Comparison of ENCODE assay signal across 21 mouse cellular contexts in genomic region chr7:80919647-80920008, GRCm38 (mm10). TPM values are rescaled to one million over a fixed set of nuclear protein-coding genes. Genes with fewer than 3 reads are reported as not detected.
DNase-seq lines count a peak whose midpoint lies in the region; ATAC-seq and TF ChIP-seq lines count a peak whose summit lies in the region.
"Had no signal": no experiment of that assay in that cellular context is flagged by ENCODE, and none has a peak within 500 bp of the region (broad histone marks: within the 10 kb centered on the region; RNA-seq: fewer than 3 reads in every experiment).

No protein-coding gene starts in this region.

- H3K4me1 ChIP-seq in intestine, embryonic 15.5 days (replicated peaks) = no peaks in the 10 kb centered on the region
- H3K4me1 ChIP-seq in intestine, postnatal 0 days (replicated peaks; ENCODE audit: control insufficient read depth, insufficient read depth, low read length) = no peaks in the 10 kb centered on the region
- H3K4me1 ChIP-seq in MEL (ENCODE audit: control insufficient read depth in 1 of 2, insufficient read depth in 2 of 2, low read length in 2 of 2) = peaks cover 8 to 15% of the 10 kb centered on the region in 2 experiments
- no peaks in the 10 kb centered on the region for H3K4me1 ChIP-seq in stomach, postnatal 0 days (replicated peaks; ENCODE audit: control insufficient read depth, insufficient read depth)
- H3K4me1 ChIP-seq: embryonic facial prominence, embryonic 10.5 days; forebrain, embryonic 13.5 days; heart, embryonic 10.5 days; hindbrain, embryonic 12.5 days had no signal

- TF ChIP-seq EP300 in MEL (IDR thresholded peaks at IDR 0.05; ENCODE audit: low read depth in 1 of 2, low read length in 2 of 2) = no peak
- TF ChIP-seq EP300 in stomach, postnatal 0 days (optimal IDR thresholded peaks at IDR 0.05) = no peak

- TF ChIP-seq POLR2A in MEL (IDR thresholded peaks at IDR 0.05; ENCODE audit: control insufficient read depth in 1 of 2, insufficient read depth in 1 of 2, low read depth in 1 of 2, low read length in 2 of 2, poor library complexity in 1 of 2) = no peak

- TF ChIP-seq CTCF in intestine, postnatal 0 days (IDR thresholded peaks at IDR 0.05; ENCODE audit: low read depth) = no peak
- TF ChIP-seq CTCF in MEL (IDR thresholded peaks at IDR 0.05 in 2 of 3, conservative IDR thresholded peaks at IDR 0.05 in 1 of 3; ENCODE audit: control insufficient read depth in 1 of 3, insufficient read depth in 1 of 3, low read depth in 2 of 3, low read length in 3 of 3, poor library complexity in 1 of 3, severe bottlenecking in 1 of 3) = no peak
- no peak for TF ChIP-seq CTCF in stomach, postnatal 0 days (IDR thresholded peaks at IDR 0.05; ENCODE audit: low read depth)

- 76% methylated on average over 5 of the region's 5 CpGs for WGBS in intestine, embryonic 15.5 days
- WGBS in intestine, postnatal 0 days = 54% methylated on average over 5 of the region's 5 CpGs
- WGBS in stomach, postnatal 0 days = 54% methylated on average over 5 of the region's 5 CpGs

- H3K27ac ChIP-seq in intestine, embryonic 15.5 days = no peak overlapping the region
- no peak overlapping the region for H3K27ac ChIP-seq in intestine, postnatal 0 days (ENCODE audit: low read depth, low read length)
- peak overlapping the region; percentile 76 for H3K27ac ChIP-seq in MEL (ENCODE audit: control insufficient read depth, low read depth, low read length)
- H3K27ac ChIP-seq in stomach, postnatal 0 days (replicated peaks) = no peak overlapping the region
- H3K27ac ChIP-seq: embryonic facial prominence, embryonic 10.5 days; forebrain, embryonic 13.5 days; heart, embryonic 10.5 days; hindbrain, embryonic 12.5 days had no signal

- H3K36me3 ChIP-seq in intestine, embryonic 15.5 days = peaks cover 14% of the 10 kb centered on the region
- peaks cover 39% of the 10 kb centered on the region for H3K36me3 ChIP-seq in intestine, postnatal 0 days (ENCODE audit: control insufficient read depth, insufficient read depth)
- H3K36me3 ChIP-seq in MEL (ENCODE audit: control insufficient read depth in 1 of 2, insufficient read depth in 2 of 2, low read length in 2 of 2) = peaks cover 19 to 23% of the 10 kb centered on the region in 2 experiments
- peaks cover 12% of the 10 kb centered on the region for H3K36me3 ChIP-seq in stomach, postnatal 0 days (ENCODE audit: control insufficient read depth, insufficient read depth, low read length)

- no peak for TF ChIP-seq RAD21 in MEL (IDR thresholded peaks at IDR 0.05; ENCODE audit: low read depth, low read length)

- 0 out of 2 replicates have a peak, but pooled peaks have one; percentile 4 for ATAC-seq in intestine, embryonic 15.5 days
- ATAC-seq in intestine, postnatal 0 days = no peak
- ATAC-seq in megakaryocyte-erythroid progenitor cell, adult 5-6 weeks (replicated peaks; ENCODE audit: low FRiP score, low TSS enrichment, poor library complexity, severe bottlenecking) = 0 out of 2 replicates have a peak, but pooled peaks have one; percentile 14
- ATAC-seq in stomach, postnatal 0 days (ENCODE audit: low FRiP score, low TSS enrichment) = peak; percentile 78
- ATAC-seq: forebrain, embryonic 13.5 days; forebrain, postnatal 0 days had no signal

- H3K4me2 ChIP-seq in intestine, embryonic 15.5 days (replicated peaks) = no peak overlapping the region
- H3K4me2 ChIP-seq in intestine, postnatal 0 days (replicated peaks; ENCODE audit: low read depth) = no peak overlapping the region
- no peak overlapping the region for H3K4me2 ChIP-seq in stomach, postnatal 0 days (replicated peaks; ENCODE audit: low read depth)
- H3K4me2 ChIP-seq: forebrain, embryonic 13.5 days; hindbrain, embryonic 12.5 days had no signal

- no peaks in the 10 kb centered on the region for H3K27me3 ChIP-seq in intestine, embryonic 15.5 days (replicated peaks)
- no peaks in the 10 kb centered on the region for H3K27me3 ChIP-seq in intestine, postnatal 0 days (replicated peaks; ENCODE audit: control insufficient read depth, insufficient read depth, low read length)
- H3K27me3 ChIP-seq in MEL (ENCODE audit: control insufficient read depth in 1 of 2, insufficient read depth in 2 of 2, low read length in 2 of 2) = no peaks in the 10 kb centered on the region
- no peaks in the 10 kb centered on the region for H3K27me3 ChIP-seq in stomach, postnatal 0 days (ENCODE audit: control insufficient read depth, insufficient read depth, low read length)
- H3K27me3 ChIP-seq: CH12.LX; forebrain, embryonic 13.5 days; hindbrain, embryonic 12.5 days had no signal

- no peaks in the 10 kb centered on the region for H3K9me3 ChIP-seq in intestine, embryonic 15.5 days
- no peaks in the 10 kb centered on the region for H3K9me3 ChIP-seq in intestine, postnatal 0 days (ENCODE audit: control insufficient read depth)
- H3K9me3 ChIP-seq in MEL (replicated peaks; ENCODE audit: insufficient read depth, low read length) = no peaks in the 10 kb centered on the region
- H3K9me3 ChIP-seq in stomach, postnatal 0 days (ENCODE audit: control insufficient read depth, low read length) = no peaks in the 10 kb centered on the region
- H3K9me3 ChIP-seq: embryonic facial prominence, embryonic 10.5 days; forebrain, embryonic 13.5 days; heart, embryonic 10.5 days; hindbrain, embryonic 12.5 days had no signal

- no peak overlapping the region for H3K9ac ChIP-seq in intestine, embryonic 15.5 days
- H3K9ac ChIP-seq in intestine, postnatal 0 days (ENCODE audit: low read depth, low read length) = no peak overlapping the region
- no peak overlapping the region for H3K9ac ChIP-seq in MEL (ENCODE audit: control insufficient read depth, low read depth, low read length, poor library complexity, severe bottlenecking)
- H3K9ac ChIP-seq in stomach, postnatal 0 days (ENCODE audit: low read length) = no peak overlapping the region
- H3K9ac ChIP-seq: forebrain, embryonic 13.5 days; forebrain, postnatal 0 days; hindbrain, embryonic 12.5 days had no signal

- peaks cover 3% of the 10 kb centered on the region; the same call in 1 of the 2 replicates for H3K79me2 ChIP-seq in MEL (ENCODE audit: control insufficient read depth, insufficient read depth, low read length, poor library complexity)

- no peak overlapping the region for H3K4me3 ChIP-seq in intestine, embryonic 15.5 days (replicated peaks)
- H3K4me3 ChIP-seq in intestine, postnatal 0 days (ENCODE audit: low read depth, low read length) = no peak overlapping the region
- H3K4me3 ChIP-seq in MEL (ENCODE audit: control insufficient read depth in 1 of 2, insufficient read depth in 1 of 2, low read depth in 2 of 2, low read length in 2 of 2) = no peak overlapping the region; a peak in 1 of 4 replicates
- H3K4me3 ChIP-seq in stomach, postnatal 0 days (ENCODE audit: low read depth, low read length) = no peak overlapping the region
- H3K4me3 ChIP-seq: embryonic facial prominence, embryonic 10.5 days; forebrain, embryonic 13.5 days; heart, embryonic 10.5 days; hindbrain, embryonic 12.5 days had no signal

- DNase-seq in MEL (ENCODE audit: low read depth, low spot score) = peak; percentile 19
- DNase-seq in stomach, postnatal 0 days (ENCODE audit: low spot score) = no peak
- no peak for DNase-seq in thymus, adult 18-20 months
- DNase-seq in frontal cortex, postnatal 14 days (ENCODE audit: low spot score in 2 of 2) = no peak
- DNase-seq: adrenal gland, adult 8-10 months; adrenal gland, postnatal 36 days; cerebellum, adult 2 months; cerebellum, postnatal 10 days; forebrain, postnatal 0 days; gastrocnemius, postnatal 36 days; heart, adult 11 months; heart, postnatal 10 days; heart, postnatal 4 days had no signal

RNA-seq across cellular contexts. Expression of gene Nmb, which starts 14.8 kb away (rescaled TPM):
- 4.5 and 4.6 TPM in 2 replicates for polyA plus RNA-seq in intestine, embryonic 15.5 days (2015; fragmentation: Nextera tagmentation; extraction: Ambion mirVana)
- polyA plus RNA-seq in intestine, postnatal 0 days (2015; fragmentation: Nextera tagmentation; extraction: Ambion mirVana) = 2.1 and 2.8 TPM in 2 replicates
- total RNA-seq in MEL (2012; rRNA removed) = 4.4 and 4.7 TPM in 2 replicates
- 1 to 10 TPM in 1 of 2 experiments, not detected in 1; 4.6 TPM for polyA plus RNA-seq in MEL (2012; ENCODE audit: insufficient read depth in 1 of 2, insufficient read length in 2 of 2, low read depth in 1 of 2, low replicate concordance in 2 of 2, missing spikeins in 1 of 2)
- 3.6 TPM in 1 of 2 replicates, not detected in the other for total RNA-seq in megakaryocyte-erythroid progenitor cell, adult 5-6 weeks (2014; fragmentation: Nextera tagmentation)
- not detected in 2 replicates for total RNA-seq in megakaryocyte-erythroid progenitor cell, adult 5-6 weeks (2017)
- polyA plus RNA-seq in stomach, postnatal 0 days (2015; fragmentation: Nextera tagmentation; extraction: Ambion mirVana) = 1.9 and 3.3 TPM in 2 replicates

RNA-seq across cellular contexts. Expression of gene Wdr73, which starts 18.6 kb away (rescaled TPM):
- polyA plus RNA-seq in intestine, embryonic 15.5 days (2015; fragmentation: Nextera tagmentation; extraction: Ambion mirVana) = 32.8 and 35.7 TPM in 2 replicates
- 9.3 and 9.6 TPM in 2 replicates for polyA plus RNA-seq in intestine, postnatal 0 days (2015; fragmentation: Nextera tagmentation; extraction: Ambion mirVana)
- 58.0 and 67.0 TPM in 2 replicates for total RNA-seq in MEL (2012; rRNA removed)
- polyA plus RNA-seq in MEL (2012; ENCODE audit: insufficient read depth in 1 of 2, insufficient read length in 2 of 2, low read depth in 1 of 2, low replicate concordance in 2 of 2, missing spikeins in 1 of 2) = 10 to 100 TPM in 1 of 2 experiments, not detected in 1; 57.8 TPM
- 28.3 and 41.5 TPM in 2 replicates for total RNA-seq in megakaryocyte-erythroid progenitor cell, adult 5-6 weeks (2014; fragmentation: Nextera tagmentation)
- 28.8 and 53.1 TPM in 2 replicates for total RNA-seq in megakaryocyte-erythroid progenitor cell, adult 5-6 weeks (2017)
- 16.8 and 16.9 TPM in 2 replicates for polyA plus RNA-seq in stomach, postnatal 0 days (2015; fragmentation: Nextera tagmentation; extraction: Ambion mirVana)

RNA-seq across cellular contexts. Expression of gene Sec11a, which starts 28.0 kb away (rescaled TPM):
- polyA plus RNA-seq in intestine, embryonic 15.5 days (2015; fragmentation: Nextera tagmentation; extraction: Ambion mirVana) = 246 and 254 TPM in 2 replicates
- polyA plus RNA-seq in intestine, postnatal 0 days (2015; fragmentation: Nextera tagmentation; extraction: Ambion mirVana) = 140 and 142 TPM in 2 replicates
- total RNA-seq in MEL (2012; rRNA removed) = 132 and 144 TPM in 2 replicates
- polyA plus RNA-seq in MEL (2012; ENCODE audit: insufficient read depth in 1 of 2, insufficient read length in 2 of 2, low read depth in 1 of 2, low replicate concordance in 2 of 2, missing spikeins in 1 of 2) = 100 to 1,000 TPM in 1 of 2 experiments, not detected in 1; 114 TPM
- 109 and 150 TPM in 2 replicates for total RNA-seq in megakaryocyte-erythroid progenitor cell, adult 5-6 weeks (2014; fragmentation: Nextera tagmentation)
- 393 and 493 TPM in 2 replicates for total RNA-seq in megakaryocyte-erythroid progenitor cell, adult 5-6 weeks (2017)
- polyA plus RNA-seq in stomach, postnatal 0 days (2015; fragmentation: Nextera tagmentation; extraction: Ambion mirVana) = 167 and 168 TPM in 2 replicates

RNA-seq across cellular contexts. Expression of gene Zscan2, which starts 58.9 kb away (rescaled TPM):
- polyA plus RNA-seq in intestine, embryonic 15.5 days (2015; fragmentation: Nextera tagmentation; extraction: Ambion mirVana) = 1.1 and 1.6 TPM in 2 replicates
- 0.68 and 0.80 TPM in 2 replicates for polyA plus RNA-seq in intestine, postnatal 0 days (2015; fragmentation: Nextera tagmentation; extraction: Ambion mirVana)
- 1.1 and 1.2 TPM in 2 replicates for total RNA-seq in MEL (2012; rRNA removed)
- 1 to 10 TPM in 1 of 2 experiments, not detected in 1; 2.4 TPM for polyA plus RNA-seq in MEL (2012; ENCODE audit: insufficient read depth in 1 of 2, insufficient read length in 2 of 2, low read depth in 1 of 2, low replicate concordance in 2 of 2, missing spikeins in 1 of 2)
- 5.0 and 5.4 TPM in 2 replicates for total RNA-seq in megakaryocyte-erythroid progenitor cell, adult 5-6 weeks (2014; fragmentation: Nextera tagmentation)
- total RNA-seq in megakaryocyte-erythroid progenitor cell, adult 5-6 weeks (2017) = 2.3 and 12.5 TPM in 2 replicates
- 0.63 and 0.76 TPM in 2 replicates for polyA plus RNA-seq in stomach, postnatal 0 days (2015; fragmentation: Nextera tagmentation; extraction: Ambion mirVana)
